Mouse (Mus musculus) lung, postnatal 36 days (tissue): ENCODE data around the gene N4bp2l2.

Experiments
- DNase-seq: peaks from one replicate; pipeline ENCODE4 v3.0.0; 2022; ENCODE audit warnings: mixed read lengths

The N4bp2l2 gene

GRCm38 (mm10) chr5:150595366-150596016 lies 70.5 kb downstream of the N4bp2l2 start:
- DNase-seq = no peak

DNA sequence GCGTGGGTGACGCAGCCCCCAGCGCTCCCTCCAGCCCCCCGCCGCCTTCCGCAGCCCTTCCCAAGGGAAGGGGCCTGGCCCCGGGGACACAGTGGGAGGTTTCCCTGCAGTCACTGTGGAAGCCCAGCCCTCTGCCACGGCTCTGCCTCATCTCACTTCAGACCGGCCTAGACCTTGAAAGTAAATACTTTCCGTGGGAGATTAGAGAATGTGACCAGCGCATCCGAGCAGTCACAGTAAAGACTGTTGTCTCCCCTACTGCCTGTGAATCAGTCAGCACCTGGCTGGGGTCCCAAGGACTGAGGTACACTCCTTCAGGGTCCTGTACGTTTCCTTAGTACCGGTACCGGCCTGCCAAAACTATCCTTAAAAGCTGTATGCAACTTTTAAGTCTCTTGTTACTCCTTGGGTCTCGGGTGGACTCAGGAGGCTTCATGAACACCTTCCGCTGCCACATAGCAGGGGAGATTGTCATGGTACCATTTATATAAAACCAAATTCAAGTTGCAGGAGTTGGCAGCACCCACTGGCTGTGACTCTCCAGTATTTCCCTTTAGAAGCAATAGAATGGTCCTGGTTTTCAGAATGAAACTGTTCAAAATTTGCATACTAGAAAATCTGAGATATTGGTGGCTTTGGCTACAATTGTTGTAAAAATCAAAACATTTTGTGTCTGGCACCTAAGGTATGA lies 71.2 kb downstream of the N4bp2l2 start:
- DNase-seq = no peak

GRCm38 (mm10) chr5:150593756-150594648 lies 72.0 kb downstream of the N4bp2l2 start:
- DNase-seq = peak; percentile 71

DNA sequence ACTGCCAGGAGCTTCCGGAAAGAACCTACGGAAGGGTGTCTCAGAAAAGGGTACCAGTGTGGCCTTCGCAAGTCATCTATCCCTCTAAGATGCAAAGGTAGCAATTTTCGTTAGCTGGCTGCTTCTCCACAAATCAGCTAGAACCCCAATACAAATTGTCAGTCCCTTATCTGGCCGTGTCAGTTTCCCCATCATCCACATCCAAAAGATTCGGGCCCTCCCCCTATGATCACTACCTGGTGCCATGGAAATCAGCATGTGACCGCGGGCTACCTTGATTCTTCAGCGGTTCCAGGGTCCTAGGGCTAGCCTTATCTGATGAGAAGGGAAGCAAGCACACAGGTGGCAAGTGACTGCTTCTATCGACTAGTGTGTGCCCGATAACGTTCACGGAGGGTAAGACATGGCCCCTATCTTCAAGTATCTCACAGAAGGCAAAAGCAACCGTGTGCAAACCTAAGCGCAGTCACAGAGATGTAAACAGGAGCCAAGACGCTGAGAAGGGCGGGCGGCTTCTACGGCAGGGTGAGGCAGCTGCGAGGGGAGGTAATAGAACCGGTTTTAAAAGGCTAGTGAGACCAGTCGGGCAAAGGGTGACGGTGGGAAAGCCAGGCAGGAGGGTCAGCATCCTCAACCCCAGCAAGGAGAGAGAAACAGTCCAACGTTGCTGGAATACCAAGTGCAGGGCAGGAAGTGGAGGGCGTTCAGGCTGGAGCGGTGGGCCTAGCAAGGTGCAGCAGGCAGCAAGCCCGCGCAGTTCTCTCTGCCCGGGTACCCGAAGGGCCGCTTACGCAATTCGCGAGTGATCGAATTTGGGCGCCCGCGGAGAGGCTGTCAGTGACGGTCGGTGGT lies 72.9 kb downstream of the N4bp2l2 start:
- DNase-seq = peak; percentile 61

DNA sequence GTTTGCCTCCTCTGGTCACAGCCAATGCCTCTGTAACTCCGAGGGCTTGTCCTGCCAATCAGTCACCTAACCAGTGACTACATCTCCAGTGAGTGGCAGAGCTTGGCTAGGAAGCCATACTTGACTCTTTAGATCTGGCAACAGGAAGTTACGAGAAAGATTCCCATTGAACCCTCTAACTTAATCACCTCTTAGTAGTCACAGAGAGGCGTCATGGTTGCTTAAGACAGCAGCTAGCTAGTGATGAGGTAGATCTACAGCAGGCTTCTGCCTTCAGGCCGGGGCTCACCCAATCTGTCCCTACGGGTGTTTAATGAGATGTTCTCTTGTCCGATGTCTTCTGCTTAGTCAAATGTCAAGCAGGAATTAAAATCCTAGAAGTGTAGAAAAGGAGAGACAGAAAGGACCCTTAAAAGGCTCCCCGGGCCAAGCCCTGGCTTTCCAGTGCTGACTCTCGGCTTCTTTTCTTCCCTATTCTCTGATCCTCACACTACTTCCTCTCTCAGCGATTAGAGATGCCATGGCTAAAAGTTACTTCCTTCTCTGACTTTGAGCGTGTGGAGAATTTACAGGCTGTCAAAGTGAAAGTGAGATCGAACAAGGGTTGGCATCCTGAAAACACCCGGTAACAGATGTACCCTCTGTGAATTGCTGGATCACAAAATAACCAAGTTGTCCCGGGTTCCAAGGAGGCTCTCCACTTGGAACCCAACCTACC lies 73.6 kb downstream of the N4bp2l2 start:
- no peak for DNase-seq

- DNase-seq = no peak
Measured at GRCm38 (mm10) chr5:150589945-150590344, 76.0 kb downstream of the N4bp2l2 start.

DNA sequence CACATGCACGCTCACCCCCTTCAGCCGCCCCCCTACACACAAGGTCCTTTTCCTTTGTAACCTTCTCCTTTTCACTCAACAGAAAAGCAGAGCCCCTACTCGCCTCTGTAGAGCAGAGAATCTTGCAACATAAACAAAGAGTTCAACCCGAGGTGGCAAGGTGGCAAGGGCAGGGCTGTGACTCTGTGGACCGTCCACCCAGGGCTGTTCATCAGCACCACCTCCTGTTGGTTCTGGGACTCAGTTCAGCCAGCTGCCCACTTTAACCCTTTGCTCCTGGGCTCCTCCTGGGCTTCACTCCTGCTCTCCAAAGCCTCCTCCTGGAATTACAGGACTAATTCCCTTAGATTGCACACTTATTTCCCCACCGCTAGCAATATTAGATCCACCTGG lies 81.7 kb downstream of the N4bp2l2 start:
- DNase-seq = no peak

- DNase-seq = peak; percentile 65
Measured at GRCm38 (mm10) chr5:150583622-150584336, 82.2 kb downstream of the N4bp2l2 start.

- no peak for DNase-seq
Measured at GRCm38 (mm10) chr5:150583181-150583580, 82.8 kb downstream of the N4bp2l2 start.

DNA sequence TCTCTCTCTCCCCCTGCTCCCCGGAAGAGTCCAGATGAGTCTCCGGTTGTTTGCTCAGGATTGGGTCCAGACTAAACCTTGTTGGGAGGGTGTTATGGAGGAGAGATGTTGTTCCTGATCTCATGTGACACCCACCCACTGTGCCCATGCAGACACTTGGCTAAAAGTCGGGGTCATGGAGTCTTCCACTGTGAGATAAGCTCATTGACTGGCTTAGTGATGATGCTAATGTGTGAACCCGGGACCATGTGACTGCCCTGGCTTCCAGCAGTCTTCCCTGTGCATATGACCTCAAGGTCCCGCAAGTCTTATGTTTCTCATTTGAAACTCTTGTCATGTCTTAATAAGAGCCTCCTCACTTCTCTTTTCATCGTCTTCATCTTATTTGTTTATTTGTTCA lies 84.8 kb downstream of the N4bp2l2 start:
- no peak for DNase-seq

GRCm38 (mm10) chr5:150578613-150579171 lies 87.3 kb downstream of the N4bp2l2 start:
- DNase-seq = no peak

DNA sequence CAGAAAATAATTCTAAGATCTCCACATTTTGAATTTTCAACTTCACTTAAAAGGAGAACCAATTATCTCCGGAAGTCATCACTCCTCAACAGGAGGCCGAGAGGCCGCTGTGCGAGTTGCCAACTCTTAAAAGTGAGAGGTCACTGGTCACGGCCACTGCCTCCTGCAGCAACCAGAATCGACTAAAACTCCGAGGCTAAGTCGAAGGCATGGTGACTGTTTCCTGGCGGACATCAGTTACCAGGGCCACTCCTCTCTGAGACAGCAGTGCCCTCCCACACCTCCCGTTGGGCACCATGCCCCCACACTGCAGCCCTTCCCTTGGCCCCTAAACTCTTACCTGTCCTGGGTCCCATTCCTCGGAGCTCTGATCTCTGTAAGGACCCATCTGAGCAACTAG lies 89.2 kb downstream of the N4bp2l2 start:
- DNase-seq = no peak

DNA sequence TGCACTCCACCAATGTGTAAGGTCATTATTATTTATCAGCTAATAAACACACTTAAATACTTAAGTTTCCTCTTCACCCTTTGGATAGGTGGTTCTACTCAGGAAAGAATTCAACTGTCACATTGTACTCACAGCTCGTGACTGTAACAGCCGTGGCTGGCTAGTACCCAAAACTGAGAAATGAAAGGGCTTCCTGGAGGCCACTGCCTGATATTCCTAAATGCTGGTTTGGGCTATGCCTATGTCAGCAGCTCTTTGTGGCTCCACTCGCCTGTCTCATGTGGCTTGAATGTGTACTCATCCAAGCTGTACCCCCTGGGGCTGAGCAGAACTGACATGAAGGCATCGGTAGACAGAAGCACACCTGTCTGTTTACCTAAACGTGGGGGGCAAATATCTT lies 91.1 kb downstream of the N4bp2l2 start:
- no peak for DNase-seq

DNA sequence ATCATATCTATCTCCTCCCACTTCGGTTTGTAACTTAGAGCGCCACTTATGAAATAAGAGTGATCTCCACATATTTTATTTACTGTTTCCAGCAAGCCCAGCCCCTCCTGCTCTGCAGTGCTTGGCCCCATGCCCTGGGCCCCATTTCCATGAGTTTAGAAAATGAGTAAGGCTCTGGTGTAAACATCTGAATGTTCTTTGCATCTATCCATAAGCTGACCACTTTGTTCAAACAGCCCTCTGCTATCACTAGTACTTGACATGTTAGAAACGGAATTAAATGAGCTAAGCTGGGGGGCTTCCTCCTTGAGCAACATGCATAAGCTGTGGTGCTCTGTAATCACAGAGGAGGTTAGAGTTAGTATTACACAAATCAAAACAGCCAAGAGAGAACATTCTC lies 91.6 kb downstream of the N4bp2l2 start:
- peak; percentile 29 for DNase-seq

GRCm38 (mm10) chr5:150570496-150571219 lies 95.3 kb downstream of the N4bp2l2 start:
- no peak for DNase-seq

DNA sequence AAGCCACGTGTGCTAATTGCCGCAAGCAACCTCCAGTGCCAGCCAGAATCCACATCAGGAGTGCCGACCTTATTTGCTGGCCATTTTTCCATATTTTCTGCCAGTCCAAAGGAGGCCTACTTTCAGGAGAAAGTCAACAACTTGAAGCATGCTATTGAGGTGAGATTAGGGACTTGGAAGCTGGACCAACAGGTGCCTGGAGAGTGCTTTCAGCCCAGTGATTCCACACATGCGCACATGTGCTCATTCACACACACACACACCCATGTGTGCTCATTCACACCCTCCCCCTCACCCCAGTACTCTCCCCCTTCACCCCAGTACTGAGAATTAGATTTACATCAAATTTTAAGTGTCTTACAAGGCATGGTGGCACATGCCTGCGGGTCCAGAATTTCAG lies 99.0 kb downstream of the N4bp2l2 start:
- peak; percentile 67 for DNase-seq

DNA sequence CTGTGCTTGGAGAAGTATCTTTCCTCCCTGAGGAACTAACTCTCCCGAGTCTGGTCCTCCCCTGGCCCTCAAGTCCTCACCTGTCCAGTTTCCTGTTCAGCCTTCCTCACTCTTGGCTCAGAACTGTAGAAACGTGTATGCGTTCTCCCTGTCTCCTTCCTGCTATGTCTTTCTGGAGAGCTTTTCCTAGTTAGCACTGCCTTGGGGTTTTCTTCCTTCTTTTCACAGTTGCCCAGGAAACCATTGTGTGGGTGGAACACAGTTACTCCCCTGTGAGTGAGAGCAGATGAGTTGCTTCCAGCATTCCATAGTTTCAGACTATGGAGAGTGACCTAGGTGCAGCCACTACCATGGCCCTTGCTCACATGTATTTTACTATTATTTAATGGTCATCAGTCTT lies 99.8 kb downstream of the N4bp2l2 start:
- no peak for DNase-seq

DNA sequence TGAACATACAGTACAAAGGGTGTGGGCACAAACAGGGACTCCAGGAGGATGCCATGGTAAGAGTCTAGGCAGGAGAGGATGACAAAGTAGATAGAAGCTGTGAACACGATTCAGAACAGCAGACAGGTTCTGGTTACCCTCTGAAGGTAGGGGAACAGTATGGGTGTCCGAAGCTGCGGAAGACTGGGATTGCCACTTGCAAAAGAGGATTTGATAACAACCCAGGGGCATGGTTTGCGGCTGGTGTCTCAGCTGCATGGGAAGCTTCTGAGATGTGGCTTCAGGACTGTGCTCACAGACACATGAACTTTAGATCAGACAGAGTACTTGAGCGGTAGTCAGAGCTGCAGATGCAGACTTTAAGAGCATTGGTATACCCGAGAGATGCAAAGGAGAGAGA lies 101.6 kb downstream of the N4bp2l2 start:
- DNase-seq = no peak

DNA sequence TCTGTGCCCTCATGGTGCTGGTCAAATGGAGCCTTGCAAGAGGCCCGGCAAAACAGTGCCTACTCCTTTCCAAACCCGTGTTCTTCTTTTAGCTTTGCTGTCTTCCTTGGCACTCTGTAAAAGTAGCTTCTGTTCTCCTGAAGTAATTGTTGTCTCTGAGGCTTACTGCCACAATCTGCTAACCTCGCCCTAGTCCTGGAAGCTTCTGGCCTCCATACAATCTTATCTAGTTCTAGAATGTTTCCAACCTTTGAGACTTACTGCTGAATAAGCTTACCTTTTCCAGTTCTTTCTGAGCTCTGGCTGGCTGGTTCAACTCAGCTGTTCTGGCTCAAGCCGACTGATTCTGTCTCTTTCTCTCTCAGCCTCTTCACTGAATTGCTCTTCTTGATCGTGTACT lies 104.2 kb downstream of the N4bp2l2 start:
- DNase-seq = no peak

GRCm38 (mm10) chr5:150561376-150561775 lies 104.6 kb downstream of the N4bp2l2 start:
- DNase-seq = no peak
